Mouse (Mus musculus) central nervous system, embryonic 14 days (tissue): Measurements from ENCODE around the gene Rpl29. TPM values are rescaled to one million over a fixed set of nuclear protein-coding genes. Genes with fewer than 3 reads are reported as not detected.

Source experiments
- polyA plus RNA-seq: library from polyadenylated mRNA; depleted of rRNA; stranded (reverse); fragments of >200 nt; gene quantifications from 2 replicates; pipeline ENCODE4 v1.2.3, GENCODE M21; 2012; rRNA removed

Gene Rpl29
- polyA plus RNA-seq = 818 and 832 TPM in 2 replicates

DNA sequence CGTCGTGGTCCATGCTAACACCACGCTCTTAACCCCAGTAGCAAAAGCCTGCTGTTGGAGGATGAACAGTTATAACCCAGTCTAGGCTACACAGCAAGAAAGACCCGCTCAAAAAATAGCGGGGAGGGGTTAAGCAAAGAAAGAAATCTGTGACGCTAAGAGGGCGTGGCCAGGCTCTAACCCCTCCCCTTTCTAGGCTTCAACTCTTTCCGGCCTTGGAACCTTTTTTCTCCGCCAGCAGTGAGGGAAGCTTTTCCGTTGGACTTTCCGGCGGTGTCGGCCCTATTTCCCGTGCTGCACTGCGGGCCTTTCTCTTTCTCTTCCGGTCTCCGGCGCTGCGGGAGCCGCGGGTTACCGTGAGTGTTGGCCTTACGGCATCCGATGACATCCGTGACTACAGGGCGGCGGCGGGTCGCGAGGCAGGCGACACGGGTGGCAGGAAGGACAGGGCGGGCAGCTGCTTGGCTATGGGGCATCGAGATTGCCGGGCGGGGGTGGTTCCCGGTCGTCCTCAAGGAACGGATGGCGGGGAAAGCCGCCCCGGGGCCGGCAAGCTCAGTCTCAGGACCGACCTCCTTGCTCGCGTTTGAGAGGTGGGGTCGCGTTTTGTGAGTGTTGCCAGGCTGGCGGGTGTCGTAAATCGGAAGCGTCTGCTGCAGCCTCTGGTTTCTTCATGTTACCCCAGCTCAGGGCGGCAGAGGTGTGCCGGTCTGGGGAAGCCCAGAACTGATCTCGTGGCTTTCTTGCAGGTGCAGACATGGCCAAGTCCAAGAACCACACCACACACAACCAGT is at the start of gene Rpl29:
TSS of gene Rpl29 (plus strand) at position 234 of the 794 bp plus-strand sequence.

DNA sequence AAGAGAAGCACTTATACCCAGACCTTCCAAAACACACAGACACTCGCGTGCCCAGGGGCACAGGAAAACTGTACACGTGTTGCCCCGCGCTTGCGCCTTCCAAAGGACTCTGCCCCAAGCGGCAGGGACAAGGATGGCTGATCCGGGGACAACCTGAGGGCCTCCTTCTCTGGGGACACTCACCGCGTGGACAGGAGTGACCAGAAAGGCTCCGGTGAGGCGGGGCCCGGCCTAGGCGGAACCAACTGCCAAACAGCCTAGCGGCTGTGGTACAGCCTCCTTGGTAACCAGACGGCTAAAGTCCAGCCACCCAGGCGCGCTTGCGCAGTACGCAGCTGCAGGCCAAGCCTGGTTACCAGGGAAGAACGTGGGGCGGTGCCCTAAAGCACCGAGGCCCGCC is 18.1 kb downstream of the Rpl29 start, which contains the start of the genes Abhd14b and Abhd14a:
TSS of gene Abhd14b (plus strand) at position 112 of the 400 bp plus-strand sequence.
TSS of gene Abhd14a (minus strand) at position 331 of the 400 bp plus-strand sequence.

DNA sequence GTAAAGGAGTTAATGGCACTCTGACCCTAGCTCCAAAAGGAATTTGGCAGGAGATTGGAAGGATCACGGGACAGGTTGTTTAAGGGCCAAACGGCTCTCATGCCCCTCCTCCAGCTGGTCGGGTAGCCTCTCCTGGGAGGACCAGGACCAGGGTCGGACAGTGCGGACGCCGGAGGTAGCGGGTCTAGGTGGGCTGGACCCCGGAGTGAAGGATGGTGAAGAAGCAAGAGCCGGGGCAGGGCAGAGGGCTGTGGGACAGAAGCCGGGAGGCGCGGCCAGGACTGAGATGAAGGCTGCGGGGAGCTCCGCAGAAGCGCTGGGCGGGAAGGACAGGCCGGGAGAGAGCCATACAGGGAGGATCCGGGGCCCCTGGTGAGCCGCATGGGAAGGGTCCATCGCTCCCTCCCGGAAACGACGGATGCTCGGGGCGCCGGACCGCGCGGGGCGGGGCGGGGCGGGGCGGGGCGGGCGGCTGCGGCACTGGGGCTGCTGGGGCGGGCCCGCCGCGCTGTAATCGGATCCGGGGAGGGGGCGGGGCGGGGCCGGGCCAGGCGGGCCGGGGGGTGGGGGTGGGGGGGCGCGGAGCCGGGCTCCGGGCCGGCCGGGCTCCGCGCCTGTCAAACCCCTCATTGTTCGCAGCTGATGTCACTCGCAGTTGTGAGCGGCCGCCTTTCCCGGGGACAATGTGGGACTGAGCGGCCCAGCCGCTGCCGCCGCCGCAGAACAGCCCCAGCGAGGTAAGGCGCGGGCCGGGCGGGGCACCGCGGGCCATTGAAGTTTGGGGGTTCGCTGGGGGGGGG is 24.2 kb downstream of the Rpl29 start, which contains the start of gene Pcbp4:
TSS of gene Pcbp4 (plus strand) at position 21 of the 800 bp plus-strand sequence.

DNA sequence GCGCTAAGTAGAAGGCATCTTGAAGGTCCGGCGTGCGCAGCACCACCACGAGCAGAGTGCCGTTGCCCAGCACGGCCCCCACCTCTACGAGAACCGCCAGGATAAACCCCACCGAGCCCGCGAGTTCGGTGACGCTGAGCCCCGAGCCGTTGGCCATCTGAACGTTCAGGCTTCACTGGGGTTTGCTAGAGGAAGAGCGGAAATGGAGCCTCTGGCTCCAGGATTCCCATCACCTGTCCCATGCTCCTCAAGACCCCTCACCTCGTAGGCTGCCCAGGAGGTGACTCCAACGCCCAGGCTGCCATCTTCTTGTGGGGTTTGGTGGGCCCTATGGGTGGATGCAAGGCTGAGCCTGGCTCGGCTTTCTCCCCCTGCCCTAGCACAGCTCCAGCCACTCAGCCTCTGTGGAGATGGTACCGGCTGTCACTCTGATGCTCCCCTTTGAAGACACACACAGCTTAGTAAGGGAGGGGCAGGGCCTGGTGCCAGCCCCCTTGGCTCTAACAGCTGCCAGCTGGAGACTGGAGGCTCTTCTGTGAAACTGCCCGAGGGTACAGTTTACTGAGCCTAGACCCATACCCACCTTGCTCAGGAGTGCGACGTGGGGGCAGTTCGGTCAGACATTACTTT is 36.4 kb downstream of the Rpl29 start, which contains the start of gene Gpr62:
TSS of gene Gpr62 (minus strand) at position 368 of the 630 bp plus-strand sequence.

DNA sequence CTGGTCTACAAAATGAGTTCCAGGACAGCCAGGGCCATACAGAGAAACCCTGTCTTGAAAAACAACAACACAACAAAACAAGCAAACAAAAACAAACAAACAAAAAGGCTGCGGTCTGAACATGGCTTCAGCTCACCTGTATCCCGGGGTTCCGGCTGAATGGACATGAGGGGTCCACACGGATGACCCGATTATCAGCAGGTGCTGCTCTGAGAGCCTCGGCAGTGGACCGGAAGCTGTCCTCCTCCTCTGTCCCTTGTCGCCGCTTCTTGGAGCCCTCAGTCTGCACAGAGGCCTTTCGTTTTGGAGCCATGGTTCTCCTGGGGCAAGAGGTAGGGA is 46.4 kb downstream of the Rpl29 start, which contains the start of gene Rrp9:
TSS of gene Rrp9 (plus strand) at position 301 of the 339 bp plus-strand sequence.

DNA sequence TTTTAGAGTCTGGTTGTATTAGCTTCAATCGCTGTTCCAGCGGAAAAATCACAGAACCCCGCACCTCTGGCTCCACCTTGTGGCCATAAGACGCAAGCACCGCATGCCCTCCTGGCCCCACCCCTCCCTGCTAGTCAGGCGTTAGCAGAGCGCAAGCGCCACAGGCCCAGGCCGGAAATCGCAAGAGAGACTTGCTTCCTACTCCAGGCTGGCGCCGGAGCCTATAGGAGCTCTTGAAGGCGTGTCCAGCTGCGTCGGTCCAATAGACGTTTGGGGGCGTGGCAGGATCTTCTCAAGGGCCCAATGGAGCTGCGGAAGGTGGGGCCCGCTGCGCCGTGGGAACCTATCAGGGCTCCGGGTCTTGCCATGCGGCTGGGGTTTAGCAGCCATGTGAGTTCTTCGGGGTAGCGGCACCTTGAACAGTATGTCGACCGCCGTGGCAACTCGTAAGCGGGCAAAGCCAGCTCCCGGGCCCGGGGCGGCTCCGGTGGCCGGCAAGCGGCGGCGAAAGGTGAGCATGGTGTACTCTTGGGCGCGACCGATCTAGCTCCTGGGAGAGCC is 47.8 kb downstream of the Rpl29 start, which contains the start of gene Parp3:
TSS of gene Parp3 (minus strand) at position 26 of the 561 bp plus-strand sequence.

Other genes starting within 250 kb of the Rpl29 start
- gene Ppm1m, start 229.7 kb upstream of the Rpl29 start, polyA plus RNA-seq = 29.6 and 45.3 TPM in 2 replicates
- gene Twf2, start 226.3 kb upstream of the Rpl29 start, polyA plus RNA-seq = 54.7 and 57.8 TPM in 2 replicates
- 0.41 and 0.50 TPM in 2 replicates for gene Tlr9, start 206.9 kb upstream of the Rpl29 start, polyA plus RNA-seq
- 88.5 and 96.6 TPM in 2 replicates for gene Alas1, start 180.8 kb upstream of the Rpl29 start, polyA plus RNA-seq
- 12.0 and 12.3 TPM in 2 replicates for gene Poc1a, start 148.4 kb upstream of the Rpl29 start, polyA plus RNA-seq
- gene Dusp7, start 60.8 kb upstream of the Rpl29 start, polyA plus RNA-seq = 33.3 and 48.3 TPM in 2 replicates
- gene Acy1, start 8.9 kb downstream of the Rpl29 start, polyA plus RNA-seq = 22.9 and 23.0 TPM in 2 replicates
- 15.2 and 23.0 TPM in 2 replicates for gene Abhd14b, start 18.0 kb downstream of the Rpl29 start, polyA plus RNA-seq
- 56.2 and 65.9 TPM in 2 replicates for gene Abhd14a, start 18.2 kb downstream of the Rpl29 start, polyA plus RNA-seq
- 528 and 567 TPM in 2 replicates for gene Pcbp4, start 23.8 kb downstream of the Rpl29 start, polyA plus RNA-seq
- gene Gpr62, start 36.5 kb downstream of the Rpl29 start, polyA plus RNA-seq = 0.29 and 0.65 TPM in 2 replicates
- gene Rrp9, start 46.5 kb downstream of the Rpl29 start, polyA plus RNA-seq = 44.2 and 44.7 TPM in 2 replicates
- gene Parp3, start 47.5 kb downstream of the Rpl29 start, polyA plus RNA-seq = 2.0 and 3.3 TPM in 2 replicates
- gene Iqcf1, start 70.5 kb downstream of the Rpl29 start, polyA plus RNA-seq = not detected in 2 replicates
- not detected in 2 replicates for gene Iqcf5, start 85.1 kb downstream of the Rpl29 start, polyA plus RNA-seq
- gene Iqcf3, start 132.2 kb downstream of the Rpl29 start, polyA plus RNA-seq = not detected in 2 replicates
- gene Iqcf4, start 141.5 kb downstream of the Rpl29 start, polyA plus RNA-seq = not detected in 2 replicates
- not detected in 2 replicates for gene Iqcf6, start 197.1 kb downstream of the Rpl29 start, polyA plus RNA-seq
- 7.3 and 7.7 TPM in 2 replicates for gene Grm2, start 226.6 kb downstream of the Rpl29 start, polyA plus RNA-seq